Mouse (Mus musculus) CD4-positive, CD25-positive, alpha-beta regulatory T cell, adult 2 months (primary cell): Measurements from ENCODE around the gene Mpv17l2.
A peak's percentile ranks its signal among the peaks of the same experiment; 100 is the strongest.

Experiments used
- DNase-seq: peaks from one replicate; pipeline ENCODE4 v3.0.0-alpha.2; 2012; ENCODE audit warnings: low read depth, low spot score

The Mpv17l2 gene

DNA sequence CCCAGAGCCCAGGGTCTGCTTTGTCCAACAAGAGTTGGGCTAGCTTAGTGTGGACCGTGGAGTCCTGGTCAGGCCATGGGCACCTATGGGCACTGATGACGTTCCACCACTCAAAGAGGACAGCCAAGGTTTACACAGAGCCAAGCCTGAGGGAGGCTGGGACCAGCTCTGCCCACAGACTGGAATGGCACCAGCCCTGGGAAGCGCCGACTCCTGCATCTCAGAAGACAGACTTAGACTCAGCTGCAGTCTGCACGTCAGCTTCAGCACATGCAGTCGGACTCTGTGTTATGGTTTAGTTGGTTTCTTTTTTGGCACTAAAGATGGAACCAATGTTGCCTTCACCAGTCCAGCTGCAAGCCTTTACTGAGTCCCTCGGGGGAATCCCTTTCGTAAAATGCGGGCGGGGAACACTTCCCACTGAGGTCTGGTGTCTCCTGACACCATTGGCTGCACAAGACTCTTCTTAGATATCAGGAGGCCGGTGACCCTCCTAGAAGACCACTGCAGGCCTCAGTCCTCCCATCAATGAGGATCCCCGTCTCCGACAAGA, 10.5 kb downstream of the Mpv17l2 start:
- DNase-seq = no peak

DNA sequence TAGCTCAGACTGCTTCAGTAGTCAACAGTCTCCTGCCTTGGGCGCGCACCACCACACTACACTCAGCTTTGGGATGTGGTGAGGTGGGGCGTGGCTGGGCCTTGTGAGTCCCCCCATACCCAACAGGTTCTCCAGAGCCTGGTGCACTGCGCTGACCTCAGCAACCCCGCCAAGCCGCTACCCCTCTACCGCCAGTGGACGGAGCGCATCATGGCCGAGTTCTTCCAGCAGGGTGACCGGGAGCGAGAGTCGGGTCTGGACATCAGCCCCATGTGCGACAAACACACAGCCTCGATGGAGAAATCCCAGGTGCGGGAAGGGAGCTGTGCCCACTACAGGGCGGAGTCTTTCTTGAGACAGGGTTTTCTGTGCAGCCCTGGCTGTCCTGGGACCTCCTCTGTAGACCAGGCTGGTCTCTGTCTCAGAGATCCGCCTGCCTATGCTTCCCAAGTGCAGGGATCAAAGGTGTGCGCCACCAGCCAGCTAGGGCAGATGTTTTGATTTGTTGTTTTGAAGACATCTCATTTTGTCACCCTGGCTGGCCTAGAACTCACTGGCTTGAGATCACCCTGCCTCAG, 11.6 kb downstream of the Mpv17l2 start:
- no peak for DNase-seq

DNA sequence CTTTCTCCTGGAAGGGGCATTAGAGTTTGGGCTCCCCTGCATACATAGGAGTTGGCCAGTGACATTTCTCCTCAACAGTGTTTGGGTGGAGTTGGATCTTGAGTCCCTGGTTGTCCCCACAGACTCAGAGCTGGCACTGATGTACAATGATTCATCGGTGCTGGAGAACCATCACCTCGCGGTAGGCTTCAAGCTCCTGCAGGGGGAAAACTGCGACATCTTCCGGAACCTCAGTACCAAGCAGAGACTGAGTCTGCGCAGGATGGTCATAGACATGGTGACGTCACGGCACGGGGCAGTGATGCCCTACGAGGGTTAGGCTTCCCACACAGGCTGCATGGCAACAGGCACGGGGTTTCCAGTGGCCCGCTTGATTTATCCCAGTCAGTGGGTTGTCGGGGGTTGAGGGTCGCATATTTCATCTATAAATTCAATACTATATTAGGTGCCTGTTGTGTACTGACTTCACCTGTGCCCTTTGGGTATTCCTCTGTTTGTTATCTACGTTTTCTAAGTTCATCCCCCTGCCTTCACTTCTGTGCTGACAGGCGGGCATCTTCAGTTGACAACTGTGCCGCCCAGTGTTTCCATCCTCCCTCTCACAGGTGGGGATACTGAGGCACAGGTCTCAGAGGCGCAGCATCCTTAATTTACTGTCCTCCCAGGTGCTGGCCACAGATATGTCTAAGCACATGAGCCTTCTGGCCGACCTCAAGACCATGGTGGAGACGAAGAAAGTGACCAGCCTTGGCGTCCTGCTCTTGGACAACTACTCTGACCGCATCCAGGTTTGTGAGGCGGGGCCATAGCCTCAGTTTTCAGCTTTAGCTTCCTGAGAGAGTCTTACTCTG, 12.3 kb downstream of the Mpv17l2 start:
- DNase-seq = no peak

DNA sequence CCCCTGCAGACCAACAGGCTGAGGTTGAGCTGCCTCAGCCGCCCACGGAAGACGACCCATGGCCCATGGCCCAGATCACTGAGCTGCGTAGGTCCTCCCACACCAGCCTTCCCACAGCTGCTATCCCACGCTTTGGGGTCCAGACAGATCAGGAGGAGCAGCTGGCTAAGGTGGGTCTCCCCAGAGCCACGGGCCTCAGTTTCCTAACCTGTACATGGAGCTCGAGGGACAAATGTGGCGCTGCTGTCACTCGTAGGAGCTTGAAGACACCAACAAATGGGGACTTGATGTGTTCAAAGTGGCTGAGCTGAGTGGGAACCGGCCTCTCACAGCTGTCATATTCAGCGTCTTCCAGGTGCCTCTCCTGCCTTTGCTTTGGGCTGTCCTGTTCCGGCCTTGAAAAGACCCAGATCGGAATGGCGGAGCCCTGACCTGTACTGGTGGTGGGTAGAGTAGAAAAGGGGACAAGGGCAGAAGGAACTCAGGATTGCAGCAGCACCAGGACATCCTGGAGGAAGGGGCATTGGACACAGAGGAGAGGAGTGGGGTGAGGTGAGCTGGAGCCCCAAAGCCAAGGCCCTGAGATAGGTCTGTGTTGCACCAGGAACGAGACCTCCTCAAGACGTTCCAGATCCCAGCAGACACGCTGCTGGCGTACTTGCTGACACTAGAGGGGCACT, 13.4 kb downstream of the Mpv17l2 start:
- no peak for DNase-seq

DNA sequence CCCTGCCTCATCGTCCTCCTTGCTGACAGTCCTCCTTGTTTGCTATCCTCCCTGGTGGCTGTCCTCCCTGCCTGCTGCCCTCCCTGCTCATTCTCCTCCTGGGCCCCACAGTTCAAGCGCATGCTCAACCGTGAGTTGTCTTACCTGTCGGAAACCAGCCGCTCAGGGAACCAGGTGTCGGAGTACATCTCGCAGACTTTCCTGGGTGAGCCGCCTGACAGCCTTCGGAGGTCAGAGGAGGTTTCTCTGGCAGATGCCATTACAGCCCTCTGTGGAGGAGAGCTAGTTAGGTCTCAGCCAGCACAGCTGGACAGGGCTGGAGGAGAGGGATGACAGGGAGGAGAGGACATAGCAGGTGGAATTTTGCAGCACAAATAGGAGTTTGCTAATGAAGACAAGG, 14.1 kb downstream of the Mpv17l2 start:
- DNase-seq = no peak

DNA sequence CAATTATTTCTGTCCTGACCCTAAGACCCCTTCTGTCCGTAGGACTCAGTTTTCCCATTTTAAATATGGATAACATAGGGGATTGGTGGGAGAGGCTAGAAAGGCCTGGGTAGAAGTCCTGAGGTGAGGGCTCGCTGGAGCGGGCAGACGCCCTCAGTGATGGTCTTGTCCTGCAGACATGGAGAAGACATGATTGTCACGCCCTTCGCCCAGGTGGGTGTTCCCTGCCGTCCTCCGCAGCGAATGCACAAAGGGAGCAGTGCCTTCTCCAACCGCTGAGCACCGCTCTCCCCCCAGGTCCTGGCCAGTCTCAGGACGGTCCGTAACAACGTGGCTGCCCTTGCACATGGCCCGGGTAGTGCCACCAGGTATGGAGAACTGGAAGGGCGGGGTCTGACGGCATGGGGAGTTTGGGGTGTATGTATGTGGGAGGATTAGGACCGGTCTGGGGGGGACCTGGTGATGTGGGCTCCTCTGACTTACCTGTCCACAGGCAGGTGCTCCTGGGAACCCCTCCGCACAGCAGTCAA, 15.0 kb downstream of the Mpv17l2 start:
- DNase-seq = no peak

DNA sequence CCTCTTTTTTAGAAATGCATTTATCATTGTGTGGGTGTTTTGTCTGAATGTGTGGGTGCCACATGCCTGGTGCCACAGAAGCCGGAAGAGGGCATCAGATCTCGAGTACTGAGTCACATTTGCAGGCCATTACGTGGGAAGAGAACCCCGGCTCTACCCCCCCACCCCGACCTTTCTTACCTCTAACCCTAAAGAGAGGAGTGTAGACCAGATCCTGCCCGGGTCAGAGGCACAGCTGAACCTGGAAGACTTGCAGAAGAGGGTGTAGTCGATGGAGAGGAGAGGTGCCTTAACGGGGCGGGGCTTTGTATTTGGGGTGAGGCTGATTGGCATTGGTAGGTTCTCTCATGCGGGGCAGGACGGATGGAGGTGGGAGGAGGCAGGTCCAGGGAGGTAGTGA, 15.9 kb downstream of the Mpv17l2 start:
- peak; percentile 57 for DNase-seq

DNA sequence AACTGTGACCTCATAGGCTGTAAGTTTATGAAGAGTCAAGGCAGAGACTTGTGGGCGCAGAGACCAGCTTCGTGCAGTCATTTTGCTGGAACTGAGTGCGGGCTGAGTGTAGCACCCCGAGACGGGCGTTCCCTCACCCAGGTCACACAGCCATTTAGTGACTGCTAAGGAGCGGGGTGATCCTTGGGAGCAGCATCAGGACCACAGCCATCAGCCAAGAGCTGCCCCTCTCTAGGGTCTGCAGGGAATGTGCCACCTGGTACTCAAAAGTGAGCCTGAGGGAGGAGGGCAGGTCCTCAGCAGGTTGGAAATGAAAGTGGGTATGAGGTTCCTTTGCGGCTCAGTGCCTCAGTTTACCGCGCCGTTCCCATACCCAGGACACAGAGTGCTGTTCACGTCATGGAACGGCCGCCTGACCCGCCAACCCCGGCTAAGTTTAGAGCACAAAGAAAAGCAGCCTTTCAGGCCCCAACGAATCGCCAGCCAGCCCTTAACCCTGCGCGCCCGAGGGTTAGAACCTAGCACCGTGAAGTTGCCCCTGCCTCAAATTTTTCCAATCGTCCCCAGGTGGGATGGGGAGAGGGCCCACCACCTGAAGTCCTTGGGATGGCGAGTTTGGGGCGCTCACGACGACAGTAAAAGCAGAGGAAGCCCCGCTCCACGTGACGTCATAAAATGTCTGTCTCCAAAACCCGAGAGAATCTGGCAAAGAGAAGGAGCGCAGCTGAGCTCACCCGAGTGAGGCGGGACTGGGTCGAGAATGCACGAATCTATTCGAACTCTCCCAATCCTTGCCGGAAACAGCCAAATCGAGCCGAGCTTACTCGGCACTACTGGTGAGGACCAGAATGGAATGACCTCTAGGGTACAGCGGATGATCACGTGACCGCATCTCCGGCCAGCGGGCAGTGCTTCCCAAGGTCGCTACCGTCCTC, 16.8 kb downstream of the Mpv17l2 start:
- DNase-seq = peak; percentile 70

DNA sequence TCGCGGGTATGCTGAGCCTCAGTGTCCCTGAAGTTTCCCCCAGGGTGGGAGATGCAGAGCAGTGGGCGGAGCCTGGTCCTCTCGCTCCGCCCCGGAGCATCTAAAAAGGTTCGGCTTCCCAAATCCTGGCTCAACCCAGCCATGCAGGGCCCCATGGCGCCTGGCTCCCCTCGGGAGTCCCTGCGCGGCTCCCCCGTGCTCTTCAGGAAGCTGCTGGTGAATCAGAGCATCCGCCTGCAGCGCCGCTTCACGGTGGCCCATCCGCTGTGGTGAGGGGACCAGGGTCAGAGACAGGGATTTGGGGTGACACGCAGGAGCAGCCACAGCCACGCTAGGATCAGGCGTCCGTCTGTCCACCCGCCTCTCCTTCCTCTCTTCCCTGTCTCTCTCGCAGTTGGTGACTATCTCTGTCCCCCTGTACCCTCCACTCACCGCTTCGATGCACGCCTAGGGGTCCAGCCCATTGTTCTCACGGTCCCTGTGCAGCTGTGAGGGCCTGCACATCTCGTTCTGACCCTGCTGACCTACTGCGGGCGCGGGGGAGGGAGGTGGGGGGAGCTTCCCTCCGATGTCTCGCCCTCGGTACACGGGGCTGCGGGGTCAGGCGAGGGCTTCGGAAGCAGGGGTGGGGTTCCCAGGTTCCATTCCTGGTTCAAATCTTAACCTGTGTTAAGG, 17.6 kb downstream of the Mpv17l2 start:
- peak; percentile 53 for DNase-seq

DNA sequence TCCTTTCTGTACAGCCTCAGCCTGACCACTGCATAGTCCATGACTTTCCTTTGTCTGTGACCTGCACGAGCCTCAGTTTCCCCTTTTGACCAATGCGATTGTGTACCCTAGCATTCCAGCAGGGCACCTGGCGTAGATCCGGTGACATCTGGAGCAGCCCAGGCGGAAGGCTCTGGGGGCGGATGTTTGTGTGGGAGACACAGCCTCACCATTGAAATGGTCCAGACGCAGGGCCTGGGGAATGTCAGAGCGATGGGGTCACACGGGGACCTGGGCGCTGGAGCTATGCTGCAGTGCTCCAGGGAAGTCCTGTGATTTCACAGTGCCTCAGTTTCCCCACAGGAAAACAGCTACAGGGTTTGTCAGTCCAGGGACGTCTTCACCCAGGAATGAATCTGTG, 18.6 kb downstream of the Mpv17l2 start:
- DNase-seq = no peak

DNA sequence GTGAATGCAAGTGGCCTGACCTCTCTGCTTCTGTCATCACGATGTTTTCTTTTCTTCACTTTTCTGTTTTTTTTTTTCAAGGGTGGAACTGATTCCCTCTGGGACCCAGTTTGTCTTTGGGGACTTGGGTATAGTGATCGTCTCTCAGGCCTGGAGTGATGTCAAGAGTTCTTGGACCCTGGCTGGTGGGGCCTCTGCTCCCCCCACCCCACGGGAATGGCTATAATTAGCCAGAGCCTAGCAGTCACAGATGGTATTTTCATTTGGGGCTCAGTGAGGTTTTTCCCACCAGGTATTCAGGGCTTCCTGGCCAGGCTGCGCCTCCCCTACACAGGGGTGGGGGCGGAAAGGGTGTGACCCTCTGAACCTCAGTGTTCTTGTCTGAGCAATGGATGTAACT, 19.1 kb downstream of the Mpv17l2 start:
- no peak for DNase-seq

DNA sequence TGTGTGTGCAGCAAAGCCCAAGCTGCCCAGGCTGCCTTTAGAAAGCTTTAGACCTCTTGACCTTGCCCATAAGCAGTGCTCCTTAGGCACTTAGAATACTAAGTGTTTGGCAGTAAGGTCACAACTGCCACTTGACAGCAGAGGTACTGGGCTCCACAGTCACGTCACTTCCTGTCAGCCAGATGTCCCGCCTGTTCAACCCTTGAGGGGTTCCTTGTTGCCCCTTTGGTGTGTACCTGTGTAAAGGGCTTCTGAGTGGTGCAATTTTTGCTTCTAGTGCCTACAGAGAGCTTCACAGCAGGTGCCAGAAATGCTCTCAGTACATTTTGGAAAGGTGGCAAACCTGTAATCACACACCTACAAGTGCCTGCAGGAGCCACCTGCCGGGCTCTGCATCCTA, 22.5 kb downstream of the Mpv17l2 start:
- DNase-seq = no peak

DNA sequence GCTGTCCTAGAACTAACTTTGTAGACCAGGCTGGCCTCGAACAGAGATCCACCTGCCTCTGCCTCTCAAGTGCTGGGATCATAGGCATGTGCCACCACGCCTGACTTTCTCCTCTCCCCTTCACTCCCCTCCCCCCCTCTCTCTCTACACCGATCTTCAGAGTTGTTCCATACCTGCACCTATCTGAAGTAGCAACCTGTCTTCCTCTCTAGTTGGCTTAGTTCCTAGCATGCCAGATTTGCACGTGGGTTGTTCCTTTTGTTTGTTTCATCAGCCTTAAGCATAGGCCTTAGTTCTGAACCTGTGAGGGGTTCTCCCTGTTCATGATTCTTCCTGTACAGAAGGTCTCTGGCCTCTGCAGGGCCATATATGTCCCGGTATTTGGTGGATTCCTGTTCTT, 23.0 kb downstream of the Mpv17l2 start:
- DNase-seq = no peak

DNA sequence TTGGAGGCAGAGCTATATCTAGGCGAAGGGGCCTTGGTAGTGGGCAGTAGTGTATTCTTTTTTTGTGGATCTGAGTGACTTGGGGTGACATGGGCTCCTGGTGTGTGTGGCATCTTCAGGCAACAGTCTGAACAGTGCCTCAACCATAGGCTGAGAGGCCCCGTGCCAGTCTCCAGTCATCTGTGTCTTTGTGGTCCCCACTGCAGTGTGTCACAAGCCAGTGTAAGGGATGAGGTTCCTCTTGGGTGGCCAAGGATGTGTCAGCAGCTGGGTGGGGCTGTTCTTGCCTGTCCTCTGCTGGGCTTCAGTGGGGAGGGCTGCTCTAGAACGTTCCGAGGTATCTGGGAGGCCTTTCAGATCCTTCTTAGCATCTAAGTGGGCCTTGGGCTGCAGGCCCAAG, 29.8 kb downstream of the Mpv17l2 start:
- no peak for DNase-seq

DNA sequence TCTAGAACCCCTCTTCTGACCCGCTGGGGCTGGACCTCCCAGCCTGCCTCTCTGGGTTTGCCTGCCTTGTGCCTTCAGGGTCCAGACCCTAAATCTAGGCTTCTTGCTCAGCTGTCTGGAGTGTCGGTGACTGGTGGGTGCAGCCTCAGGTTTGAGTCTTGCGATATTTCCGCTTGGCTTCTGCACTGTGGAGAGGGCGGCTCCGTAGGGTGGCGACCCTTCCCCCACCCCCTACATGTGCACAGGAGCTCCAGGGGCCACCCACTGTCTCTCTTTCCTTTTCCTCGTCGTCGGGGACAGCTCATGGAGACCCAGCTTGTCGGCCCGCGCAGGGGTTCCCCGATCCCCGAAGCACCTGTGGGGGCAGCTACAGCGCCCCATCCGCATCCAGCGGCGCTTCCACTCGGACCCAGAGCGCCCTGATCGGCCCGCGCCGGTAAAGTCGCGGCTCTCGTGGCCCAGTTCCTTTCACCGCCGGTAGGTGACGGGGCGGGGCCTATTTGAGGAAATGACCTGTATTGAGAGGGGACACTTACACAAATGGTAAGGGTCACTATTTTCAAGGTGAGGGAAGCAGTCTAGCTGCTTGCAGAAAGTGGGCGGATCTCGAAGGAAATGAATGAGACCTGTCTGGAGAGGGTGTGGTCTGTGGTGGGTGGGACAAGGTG, 30.8 kb downstream of the Mpv17l2 start:
- DNase-seq = peak; percentile 67

DNA sequence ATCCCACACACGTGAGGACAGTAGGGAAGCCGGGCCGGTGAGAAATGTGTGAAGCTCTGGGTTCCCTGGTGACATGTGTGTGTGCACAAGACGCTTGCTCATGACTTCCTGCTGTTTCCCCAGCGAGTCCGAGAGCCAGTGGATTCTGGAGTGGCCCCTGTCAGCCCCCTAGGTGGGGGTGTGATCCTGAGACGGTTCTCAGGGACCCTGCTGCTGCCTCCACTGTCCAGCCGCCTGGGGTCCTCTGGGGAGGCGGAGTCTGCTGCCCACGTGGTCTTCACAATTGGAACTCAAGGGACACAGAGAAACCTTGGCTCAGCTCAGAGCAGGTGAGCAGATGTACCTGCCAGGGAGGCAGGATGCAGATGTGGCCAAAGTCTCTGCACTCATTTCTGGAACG, 34.0 kb downstream of the Mpv17l2 start:
- no peak for DNase-seq

DNA sequence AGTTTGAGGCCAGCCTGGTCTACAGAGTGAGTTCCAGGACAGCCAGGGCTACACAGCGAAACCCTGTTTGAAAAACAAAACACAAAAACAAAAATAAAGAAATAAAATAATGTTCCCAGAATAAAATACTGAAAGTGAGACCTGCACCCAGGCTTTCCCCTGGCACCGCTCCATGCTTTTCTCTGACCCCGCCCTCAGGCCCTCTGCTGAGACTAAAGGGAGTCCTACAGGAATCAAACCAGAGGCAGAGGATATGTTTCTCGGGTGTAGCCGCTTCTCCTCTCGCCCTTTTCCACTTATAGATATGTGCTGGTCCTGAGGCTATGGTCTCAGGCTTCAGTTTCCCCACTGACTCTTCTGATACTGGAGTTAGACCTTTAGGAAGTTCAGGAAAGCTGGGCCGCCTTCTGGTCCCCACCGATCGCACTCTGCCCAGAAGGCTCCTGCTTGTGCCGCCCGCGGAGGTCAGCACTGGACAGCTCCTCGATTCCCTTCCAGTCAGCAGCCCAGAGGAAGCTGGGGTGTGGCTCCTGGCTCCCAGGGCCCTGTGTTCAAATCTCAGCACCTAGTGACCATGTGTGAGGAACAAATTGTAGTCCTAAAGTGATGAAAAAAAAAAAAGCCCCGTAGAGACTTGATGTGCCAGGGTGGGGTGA, 34.8 kb downstream of the Mpv17l2 start:
- DNase-seq = no peak

DNA sequence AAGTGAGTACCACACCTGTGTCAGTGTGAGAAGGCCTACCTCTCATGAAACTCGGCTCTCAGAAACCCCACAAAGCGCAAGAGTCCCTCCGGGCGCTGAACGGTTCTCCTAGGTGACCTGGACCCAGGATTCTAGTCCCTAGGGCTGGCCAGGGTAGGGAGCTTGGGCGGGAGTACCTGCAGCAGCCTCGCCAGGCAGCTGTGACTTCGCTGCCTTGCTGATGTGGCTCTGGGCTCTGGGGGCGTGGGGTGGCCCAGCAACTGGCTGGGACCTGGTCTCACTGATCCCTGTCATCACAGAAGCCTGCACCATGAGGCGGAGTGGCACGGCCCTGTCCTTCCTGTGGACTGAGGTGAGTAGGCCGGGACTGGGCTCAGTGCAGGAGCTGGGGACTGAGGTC, 36.5 kb downstream of the Mpv17l2 start:
- DNase-seq = no peak

DNA sequence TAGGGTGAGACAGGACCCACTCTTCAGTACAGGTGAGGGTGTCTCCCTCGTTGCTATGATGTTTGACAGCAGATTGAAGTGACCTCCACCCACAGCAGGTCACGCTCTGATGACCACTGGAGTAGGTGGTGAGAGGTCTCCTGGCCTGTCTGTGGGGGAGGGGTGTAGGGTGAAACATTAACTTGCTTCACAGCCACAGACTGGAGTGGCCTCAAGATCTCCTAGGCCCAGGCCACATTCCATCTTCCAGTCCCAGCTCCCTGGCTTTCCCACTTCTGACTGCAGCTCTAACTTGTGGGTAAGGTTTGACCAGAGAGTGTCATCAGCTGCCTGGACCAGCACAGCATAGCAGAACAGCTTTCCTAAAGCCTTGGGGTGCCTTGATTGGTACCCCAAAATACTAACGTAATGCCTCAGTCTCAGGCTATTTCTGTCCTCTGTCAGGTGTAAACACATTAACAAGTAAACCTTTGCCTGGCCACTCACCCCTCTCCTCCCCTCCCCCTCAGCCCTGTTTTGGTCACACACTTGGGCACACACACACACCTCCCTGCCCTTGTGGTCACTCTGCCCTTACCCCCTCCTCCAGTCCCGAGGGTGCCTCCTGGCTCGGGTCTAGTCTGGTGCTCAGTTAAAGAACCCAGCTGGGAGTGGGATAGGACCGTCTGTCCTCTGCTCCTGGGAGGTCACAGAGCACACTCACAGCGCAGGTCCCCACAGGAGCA, 37.1 kb downstream of the Mpv17l2 start, which contains the start of gene Pde4c:
TSS of gene Pde4c (plus strand) at position 235 of the 725 bp plus-strand sequence.
- DNase-seq = no peak
